Mouse (Mus musculus) kidney, embryonic 16.5 days (tissue): Measurements from ENCODE around the gene Myo5c. TPM values are rescaled to one million over a fixed set of nuclear protein-coding genes. Genes with fewer than 3 reads are reported as not detected.

Experiments
- ATAC-seq: fragments of 200-750 bp; cut with Nextera tagmentation; 2 replicates; pipeline ENCODE4 v1.8.0; 2017; ENCODE audit warnings: moderate TSS enrichment; ENCODE audit not compliant: low FRiP score, low TSS enrichment
- H3K27ac ChIP-seq: fragments of 300-500 bp; sonication (generic); 2 replicates; pipeline ENCODE4 v1.5.1; 2014; ENCODE audit warnings: low read length
- H3K27me3 ChIP-seq: fragments of 300-500 bp; sonication (generic); 2 replicates; pipeline ENCODE4 v1.6.1; 2014; ENCODE audit warnings: low read length, control low read depth, mixed read lengths; ENCODE audit not compliant: insufficient read depth
- H3K36me3 ChIP-seq: fragments of 300-500 bp; sonication (generic); 2 replicates; pipeline ENCODE4 v1.6.1; 2014; ENCODE audit warnings: low read length, control low read depth, mixed read lengths; ENCODE audit not compliant: insufficient read depth
- H3K4me1 ChIP-seq: fragments of 300-500 bp; sonication (generic); 2 replicates; pipeline ENCODE4 v1.6.1; 2014; ENCODE audit warnings: low read length, control low read depth, mixed read lengths; ENCODE audit not compliant: insufficient read depth
- H3K4me2 ChIP-seq: fragments of 300-500 bp; sonication (generic); replicated peaks from 2 replicates; pipeline ENCODE4 v1.6.1; 2014; ENCODE audit warnings: low read depth, low read length
- H3K4me3 ChIP-seq: fragments of 300-500 bp; sonication (generic); 2 replicates; pipeline ENCODE4 v1.5.1; 2014; ENCODE audit warnings: mild to moderate bottlenecking, low read length
- H3K9ac ChIP-seq: fragments of 300-500 bp; sonication (generic); replicated peaks from 2 replicates; pipeline ENCODE4 v1.6.1; 2014; ENCODE audit warnings: low read length
- H3K9me3 ChIP-seq: fragments of 300-500 bp; sonication (generic); 2 replicates; pipeline ENCODE4 v1.6.1; 2016; ENCODE audit warnings: low read length, control low read depth
- WGBS: fragments of 180-500 bp; shearing (Covaris S2); extraction: QIAGEN DNeasy Blood & Tissue Kit; methylation state at CpG from one replicate; pipeline ENCODE4 v1.1.7; 2014; 5-methylcytosine and 5-hydroxymethylcytosine counted together
- polyA plus RNA-seq: library from polyadenylated mRNA; unstranded; fragments of >200 nt; fragmentation: Nextera tagmentation; extraction: Ambion mirVana; gene quantifications from 2 replicates; pipeline ENCODE4 v1.2.1, GENCODE M21; 2015

Gene Myo5c
- polyA plus RNA-seq, 1 experiment from 2014 or later: 4.0 TPM

GRCm38 (mm10) chr9:75330821-75331220 is 99.0 kb downstream of the Myo5c start:
- Histone ChIP-seq H3K27ac (no peak overlapping the region), H3K9me3 (no peaks in the 10 kb centered on the region), H3K4me1 (no peaks in the 10 kb centered on the region), H3K27me3 (no peaks in the 10 kb centered on the region), H3K4me2 (no peak overlapping the region), H3K9ac (no peak overlapping the region), H3K36me3 (peaks cover 24% of the 10 kb centered on the region), H3K4me3 (no peak overlapping the region)
- ATAC-seq: no peak
- 82% methylated on average over 8 of the region's 8 CpGs for WGBS

- no peaks in the 10 kb centered on the region for H3K27me3 ChIP-seq
- H3K9ac ChIP-seq: no peak overlapping the region
- ATAC-seq: no peak
- no peaks in the 10 kb centered on the region for H3K9me3 ChIP-seq
- H3K4me1 ChIP-seq: no peaks in the 10 kb centered on the region
- H3K4me3 ChIP-seq: no peak overlapping the region
- peaks cover 26% of the 10 kb centered on the region for H3K36me3 ChIP-seq
- H3K4me2 ChIP-seq: no peak overlapping the region
- H3K27ac ChIP-seq: no peak overlapping the region
- 81% methylated on average over 4 of the region's 4 CpGs for WGBS
Observed at GRCm38 (mm10) chr9:75334440-75334839, 102.6 kb downstream of the Myo5c start.

- Histone ChIP-seq H3K27ac (no peak overlapping the region), H3K4me2 (no peak overlapping the region), H3K4me3 (no peak overlapping the region), H3K4me1 (no peaks in the 10 kb centered on the region), H3K9ac (no peak overlapping the region), H3K9me3 (no peaks in the 10 kb centered on the region), H3K27me3 (no peaks in the 10 kb centered on the region), H3K36me3 (peaks cover 30% of the 10 kb centered on the region)
- no peak for ATAC-seq
- 91% methylated on average over 6 of the region's 6 CpGs for WGBS
Observed at GRCm38 (mm10) chr9:75338016-75338415, 106.2 kb downstream of the Myo5c start.

- ATAC-seq: no peak
- 89% methylated on average over 4 of the region's 4 CpGs for WGBS
- Histone ChIP-seq H3K9me3 (no peaks in the 10 kb centered on the region), H3K36me3 (peaks cover 17% of the 10 kb centered on the region), H3K27ac (no peak overlapping the region), H3K4me1 (no peaks in the 10 kb centered on the region), H3K4me3 (no peak overlapping the region), H3K27me3 (no peaks in the 10 kb centered on the region), H3K9ac (no peak overlapping the region), H3K4me2 (no peak overlapping the region)
Observed at GRCm38 (mm10) chr9:75342433-75342832, 110.6 kb downstream of the Myo5c start.

GRCm38 (mm10) chr9:75347458-75347857 is 115.6 kb downstream of the Myo5c start, which contains the start of gene Bcl2l10:
Gene Bcl2l10 (plus strand): TSS chr9:75347758.
- Histone ChIP-seq H3K27ac (no peak within 1 kb of the TSS), H3K4me1 (no peaks in the 10 kb centered on the region), H3K9ac (no peak within 1 kb of the TSS), H3K36me3 (peaks cover 7% of the 10 kb centered on the region; the same call in 1 of the 2 replicates), H3K27me3 (no peaks in the 10 kb centered on the region), H3K4me2 (no peak within 1 kb of the TSS), H3K9me3 (no peaks in the 10 kb centered on the region), H3K4me3 (no peak within 1 kb of the TSS)
- 94% methylated on average over 5 of the region's 5 CpGs for WGBS
- no peak for ATAC-seq

- 88% methylated on average over 17 of the region's 17 CpGs for WGBS
- H3K4me1 ChIP-seq: no peaks in the 10 kb centered on the region
Observed at GRCm38 (mm10) chr9:75348066-75348465, 116.2 kb downstream of the Myo5c start.

GRCm38 (mm10) chr9:75348641-75349040 is 116.8 kb downstream of the Myo5c start:
- no peak overlapping the region for H3K9ac ChIP-seq
- H3K9me3 ChIP-seq: no peaks in the 10 kb centered on the region
- H3K36me3 ChIP-seq: no peaks in the 10 kb centered on the region
- H3K4me3 ChIP-seq: no peak overlapping the region
- no peaks in the 10 kb centered on the region for H3K27me3 ChIP-seq
- no peak overlapping the region for H3K4me2 ChIP-seq
- WGBS: 79% methylated on average over 3 of the region's 3 CpGs
- no peak overlapping the region for H3K27ac ChIP-seq
- ATAC-seq: no peak
- H3K4me1 ChIP-seq: no peaks in the 10 kb centered on the region

More at GRCm38 (mm10) chr9:75348066-75348465, 116.2 kb downstream of the Myo5c start:
- H3K9me3 ChIP-seq: no peaks in the 10 kb centered on the region
- 0 out of 2 replicates have a peak, but pooled peaks cover 2% of the 10 kb centered on the region for H3K36me3 ChIP-seq
- H3K27ac ChIP-seq: no peak overlapping the region
- no peak overlapping the region for H3K4me2 ChIP-seq
- no peak overlapping the region for H3K9ac ChIP-seq
- no peak for ATAC-seq
- no peaks in the 10 kb centered on the region for H3K27me3 ChIP-seq
- H3K4me3 ChIP-seq: no peak overlapping the region

- WGBS: 82% methylated on average over 8 of the region's 8 CpGs
- H3K27me3 ChIP-seq: no peaks in the 10 kb centered on the region
Observed at GRCm38 (mm10) chr9:75353094-75353493, 121.3 kb downstream of the Myo5c start.

More at GRCm38 (mm10) chr9:75353094-75353493, 121.3 kb downstream of the Myo5c start:
- H3K36me3 ChIP-seq: no peaks in the 10 kb centered on the region
- H3K9me3 ChIP-seq: no peaks in the 10 kb centered on the region
- no peak for ATAC-seq
- no peaks in the 10 kb centered on the region for H3K4me1 ChIP-seq
- no peak overlapping the region for H3K27ac ChIP-seq
- H3K4me2 ChIP-seq: no peak overlapping the region
- no peak overlapping the region for H3K4me3 ChIP-seq
- no peak overlapping the region for H3K9ac ChIP-seq

Other genes starting within 250 kb of the Myo5c start
- gene Arpp19, start 194.4 kb upstream of the Myo5c start, polyA plus RNA-seq: 257 TPM in 2 replicates
- 9.8 and 13.5 TPM in 2 replicates for gene Myo5a, start 161.0 kb upstream of the Myo5c start, polyA plus RNA-seq
- 30.3 and 30.9 TPM in 2 replicates for gene Gnb5, start 74.3 kb downstream of the Myo5c start, polyA plus RNA-seq
- not detected in 2 replicates for gene Bcl2l10, start 115.7 kb downstream of the Myo5c start, polyA plus RNA-seq
- gene Mapk6, start 178.0 kb downstream of the Myo5c start, polyA plus RNA-seq: 55.0 and 61.9 TPM in 2 replicates
- gene Leo1, start 209.5 kb downstream of the Myo5c start, polyA plus RNA-seq: 40.1 and 43.1 TPM in 2 replicates